Mouse (Mus musculus) kidney, adult 18-20 months (tissue): ENCODE data around the gene Rptor.
A peak's percentile ranks its signal among the peaks of the same experiment; 100 is the strongest.
"Not testable (repeated sequence)": the region's sequence is repeated elsewhere in the genome, so short reads cannot be mapped to it uniquely, and the experiment has no call there.

Experiments
- DNase-seq: peaks from one replicate; pipeline ENCODE4 v3.0.0; 2021

Rptor gene

GRCm38 (mm10) chr11:119659296-119659695 lies 56.6 kb downstream of the Rptor start:
- no peak for DNase-seq

- not testable (repeated sequence) for DNase-seq
Measured at GRCm38 (mm10) chr11:119661479-119661878, 58.8 kb downstream of the Rptor start.

- DNase-seq = no peak
Measured at GRCm38 (mm10) chr11:119663876-119664275, 61.2 kb downstream of the Rptor start.

GRCm38 (mm10) chr11:119664678-119665307 lies 62.1 kb downstream of the Rptor start:
- no peak for DNase-seq

- DNase-seq = no peak
Measured at GRCm38 (mm10) chr11:119665308-119665702, 62.6 kb downstream of the Rptor start.

GRCm38 (mm10) chr11:119666567-119667108 lies 63.9 kb downstream of the Rptor start:
- no peak for DNase-seq

GRCm38 (mm10) chr11:119670690-119671666 lies 68.3 kb downstream of the Rptor start:
- DNase-seq = no peak

- DNase-seq = no peak
Measured at GRCm38 (mm10) chr11:119672041-119672440, 69.3 kb downstream of the Rptor start.

- no peak for DNase-seq
Measured at GRCm38 (mm10) chr11:119672775-119673174, 70.1 kb downstream of the Rptor start.

- DNase-seq = no peak
Measured at GRCm38 (mm10) chr11:119674835-119675234, 72.1 kb downstream of the Rptor start.

- no peak for DNase-seq
Measured at GRCm38 (mm10) chr11:119675546-119675945, 72.8 kb downstream of the Rptor start.

- no peak for DNase-seq
Measured at GRCm38 (mm10) chr11:119676751-119677411, 74.2 kb downstream of the Rptor start.

GRCm38 (mm10) chr11:119678427-119678826 lies 75.7 kb downstream of the Rptor start:
- DNase-seq = no peak

GRCm38 (mm10) chr11:119680735-119681134 lies 78.0 kb downstream of the Rptor start:
- no peak for DNase-seq

- no peak for DNase-seq
Measured at GRCm38 (mm10) chr11:119682285-119682684, 79.6 kb downstream of the Rptor start.

- no peak for DNase-seq
Measured at GRCm38 (mm10) chr11:119683796-119684195, 81.1 kb downstream of the Rptor start.

GRCm38 (mm10) chr11:119685477-119685876 lies 82.8 kb downstream of the Rptor start:
- DNase-seq = peak; percentile 11

GRCm38 (mm10) chr11:119685910-119686659 lies 83.4 kb downstream of the Rptor start:
- DNase-seq = no peak

- DNase-seq = no peak
Measured at GRCm38 (mm10) chr11:119687316-119687715, 84.6 kb downstream of the Rptor start.

- DNase-seq = no peak
Measured at GRCm38 (mm10) chr11:119687966-119688365, 85.3 kb downstream of the Rptor start.

- no peak for DNase-seq
Measured at GRCm38 (mm10) chr11:119689936-119690335, 87.2 kb downstream of the Rptor start.

- DNase-seq = no peak
Measured at GRCm38 (mm10) chr11:119692196-119692910, 89.6 kb downstream of the Rptor start.
